Mouse (Mus musculus): ENCODE measurements around the gene Mtx3. TPM values are rescaled to one million over a fixed set of nuclear protein-coding genes. Genes with fewer than 3 reads are reported as not detected.
A peak's percentile ranks its signal among the peaks of the same experiment; 100 is the strongest.

Mtx3 gene
- polyA plus RNA-seq, 1 experiment from 2014 or later, result 4.8 TPM

DNA sequence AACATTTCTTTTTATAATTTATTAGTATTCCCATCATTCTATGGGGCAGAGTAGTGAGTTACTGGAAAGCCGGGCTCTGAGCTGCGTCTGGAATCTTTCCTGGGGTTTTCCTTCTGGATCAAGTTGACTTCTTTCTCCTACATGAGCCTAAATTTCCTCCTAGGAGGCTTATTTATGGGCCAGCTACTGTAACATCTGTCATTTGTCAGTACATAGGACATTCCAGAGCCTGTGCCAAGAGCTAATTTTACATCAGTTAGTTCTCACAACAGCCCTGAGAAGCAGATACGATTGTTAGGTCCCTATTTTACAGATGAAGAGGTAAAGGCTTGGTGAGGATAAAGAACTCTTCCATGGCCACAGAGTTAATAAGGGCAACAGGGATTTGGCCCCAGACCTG is 27.2 kb upstream of the Mtx3 start:
- H3K4me2 ChIP-seq (ENCODE audit: low read length), result peak overlapping the region; percentile 7; the same call in 1 of the 2 replicates
- peaks cover 3 to 26% of the 10 kb centered on the region in 2 experiments for H3K4me1 ChIP-seq (ENCODE audit: control insufficient read depth in 2 of 2, insufficient read depth in 2 of 2, low read length in 2 of 2)
- no peaks in the 10 kb centered on the region for H3K9me3 ChIP-seq (ENCODE audit: control insufficient read depth, low read length)
- H3K27me3 ChIP-seq (ENCODE audit: control insufficient read depth, insufficient read depth, low read length), result no peaks in the 10 kb centered on the region
- H3K4me3 ChIP-seq (ENCODE audit: control insufficient read depth in 1 of 2, insufficient read depth in 1 of 2, low read depth in 1 of 2, low read length in 2 of 2), result no peak overlapping the region
- WGBS, result 31% methylated on average over 3 of the region's 3 CpGs
- no peak overlapping the region for H3K9ac ChIP-seq (ENCODE audit: low read length)
- H3K36me3 ChIP-seq (ENCODE audit: control insufficient read depth, insufficient read depth, low read length), result no peaks in the 10 kb centered on the region
- no peak for ATAC-seq (ENCODE audit: insufficient number of reproducible peaks, insufficient read depth, low FRiP score, low read depth)
- peak overlapping the region in 1 of 2 experiments; percentile 67; a peak in 3 of 4 replicates for H3K27ac ChIP-seq (replicated peaks in 1 of 2; ENCODE audit: control insufficient read depth in 1 of 2, insufficient read depth in 1 of 2, low read depth in 2 of 2, low read length in 2 of 2)

DNA sequence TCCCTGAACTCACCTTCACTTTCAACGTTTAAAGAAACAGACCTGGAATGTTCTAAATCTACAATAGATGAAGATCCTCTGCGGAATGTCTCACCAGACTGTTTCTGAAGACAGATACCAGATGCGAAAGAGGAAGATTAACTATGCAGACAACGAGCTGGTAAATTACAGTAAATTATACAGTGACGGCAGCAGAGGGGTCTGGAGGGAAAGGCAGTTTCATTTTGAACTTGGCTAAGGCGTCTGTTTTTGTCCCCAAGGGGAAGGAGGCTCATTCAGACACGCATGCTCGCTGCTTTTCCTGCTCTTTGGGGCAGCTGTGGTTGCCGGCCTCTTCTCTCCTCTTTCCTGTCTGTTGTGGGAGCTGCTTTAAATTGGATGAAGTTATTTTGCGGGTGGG is 15.7 kb upstream of the Mtx3 start:
- Histone ChIP-seq H3K4me3 (ENCODE audit: control insufficient read depth in 1 of 2, insufficient read depth in 1 of 2, low read depth in 1 of 2, low read length in 2 of 2) (no peak overlapping the region), H3K36me3 (ENCODE audit: control insufficient read depth, insufficient read depth, low read length) (no peaks in the 10 kb centered on the region), H3K4me2 (ENCODE audit: low read length) (0 out of 2 replicates have a peak overlapping the region, but pooled peaks have one; percentile 3), H3K4me1 (ENCODE audit: control insufficient read depth in 2 of 2, insufficient read depth in 2 of 2, low read length in 2 of 2) (no peaks in the 10 kb centered on the region), H3K9me3 (ENCODE audit: control insufficient read depth, low read length) (no peaks in the 10 kb centered on the region), H3K27ac (replicated peaks in 1 of 2; ENCODE audit: control insufficient read depth in 1 of 2, insufficient read depth in 1 of 2, low read depth in 2 of 2, low read length in 2 of 2) (no peak overlapping the region), H3K27me3 (ENCODE audit: control insufficient read depth, insufficient read depth, low read length) (no peaks in the 10 kb centered on the region), H3K9ac (ENCODE audit: low read length) (no peak overlapping the region)
- no peak for ATAC-seq (ENCODE audit: insufficient number of reproducible peaks, insufficient read depth, low FRiP score, low read depth)
- 56% methylated on average over 10 of the region's 10 CpGs for WGBS

DNA sequence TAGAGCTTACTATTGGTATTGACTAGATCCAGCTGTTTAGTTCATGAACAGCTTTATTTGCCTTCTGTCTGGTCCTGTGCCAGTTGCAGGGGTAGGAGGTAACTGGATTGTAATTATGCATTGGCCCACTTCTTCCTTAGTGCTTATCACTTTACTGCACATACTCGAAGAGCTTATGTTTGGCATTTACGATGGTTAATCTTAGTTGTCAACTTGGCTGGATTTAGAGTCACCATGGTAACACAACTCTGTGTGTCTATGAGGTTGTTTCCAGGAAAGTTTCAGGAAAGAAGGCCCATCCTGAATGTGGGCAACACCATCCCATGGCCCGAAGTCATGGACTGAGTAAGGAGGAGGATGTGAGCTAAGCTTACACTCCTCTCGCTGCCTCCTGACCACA is 11.4 kb upstream of the Mtx3 start:
- Histone ChIP-seq H3K9ac (ENCODE audit: low read length) (no peak overlapping the region), H3K27ac (replicated peaks in 1 of 2; ENCODE audit: control insufficient read depth in 1 of 2, insufficient read depth in 1 of 2, low read depth in 2 of 2, low read length in 2 of 2) (no peak overlapping the region), H3K4me1 (ENCODE audit: control insufficient read depth in 2 of 2, insufficient read depth in 2 of 2, low read length in 2 of 2) (no peaks in the 10 kb centered on the region), H3K4me3 (ENCODE audit: control insufficient read depth in 1 of 2, insufficient read depth in 1 of 2, low read depth in 1 of 2, low read length in 2 of 2) (no peak overlapping the region), H3K4me2 (ENCODE audit: low read length) (no peak overlapping the region), H3K27me3 (ENCODE audit: control insufficient read depth, insufficient read depth, low read length) (no peaks in the 10 kb centered on the region), H3K36me3 (ENCODE audit: control insufficient read depth, insufficient read depth, low read length) (no peaks in the 10 kb centered on the region), H3K9me3 (ENCODE audit: control insufficient read depth, low read length) (no peaks in the 10 kb centered on the region)
- ATAC-seq (ENCODE audit: insufficient number of reproducible peaks, insufficient read depth, low FRiP score, low read depth), result no peak
- WGBS, result 75% methylated on average over 4 of the region's 4 CpGs

DNA sequence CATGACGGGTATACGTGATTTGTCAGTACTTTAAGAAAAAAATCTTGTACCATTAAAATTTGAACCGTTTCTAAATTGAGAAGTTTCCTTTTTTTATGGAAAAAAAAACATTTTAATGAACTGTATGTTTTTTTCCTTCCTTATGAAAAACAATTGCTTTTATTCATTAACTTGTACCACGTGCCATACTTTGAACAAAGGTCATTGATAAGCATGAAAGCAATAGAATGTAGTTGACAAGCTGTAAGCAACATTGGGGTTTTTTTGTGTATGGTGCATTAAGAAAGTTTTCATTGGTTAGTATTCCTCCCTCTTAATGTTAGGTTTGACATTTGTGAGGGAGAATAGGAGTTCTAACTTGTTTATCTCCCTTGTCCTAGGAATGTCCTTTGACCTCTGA is 1.9 kb downstream of the Mtx3 start:
- 86% methylated on average over 4 of the region's 4 CpGs for WGBS
- Histone ChIP-seq H3K9me3 (ENCODE audit: control insufficient read depth, low read length) (no peaks in the 10 kb centered on the region), H3K27me3 (ENCODE audit: control insufficient read depth, insufficient read depth, low read length) (no peaks in the 10 kb centered on the region), H3K9ac (ENCODE audit: low read length) (no peak overlapping the region), H3K4me3 (ENCODE audit: control insufficient read depth in 1 of 2, insufficient read depth in 1 of 2, low read depth in 1 of 2, low read length in 2 of 2) (no peak overlapping the region), H3K36me3 (ENCODE audit: control insufficient read depth, insufficient read depth, low read length) (peaks cover 47% of the 10 kb centered on the region), H3K27ac (replicated peaks in 1 of 2; ENCODE audit: control insufficient read depth in 1 of 2, insufficient read depth in 1 of 2, low read depth in 2 of 2, low read length in 2 of 2) (no peak overlapping the region), H3K4me2 (ENCODE audit: low read length) (no peak overlapping the region), H3K4me1 (ENCODE audit: control insufficient read depth in 2 of 2, insufficient read depth in 2 of 2, low read length in 2 of 2) (no peaks in the 10 kb centered on the region)
- ATAC-seq (ENCODE audit: insufficient number of reproducible peaks, insufficient read depth, low FRiP score, low read depth), result no peak

GRCm38 (mm10) chr13:92847336-92847735 is 2.8 kb downstream of the Mtx3 start:
- Histone ChIP-seq H3K4me1 (ENCODE audit: control insufficient read depth in 2 of 2, insufficient read depth in 2 of 2, low read length in 2 of 2) (no peaks in the 10 kb centered on the region), H3K4me3 (ENCODE audit: control insufficient read depth in 1 of 2, insufficient read depth in 1 of 2, low read depth in 1 of 2, low read length in 2 of 2) (no peak overlapping the region), H3K36me3 (ENCODE audit: control insufficient read depth, insufficient read depth, low read length) (peaks cover 56% of the 10 kb centered on the region), H3K4me2 (ENCODE audit: low read length) (no peak overlapping the region), H3K27ac (replicated peaks in 1 of 2; ENCODE audit: control insufficient read depth in 1 of 2, insufficient read depth in 1 of 2, low read depth in 2 of 2, low read length in 2 of 2) (no peak overlapping the region), H3K27me3 (ENCODE audit: control insufficient read depth, insufficient read depth, low read length) (no peaks in the 10 kb centered on the region), H3K9ac (ENCODE audit: low read length) (no peak overlapping the region), H3K9me3 (ENCODE audit: control insufficient read depth, low read length) (no peaks in the 10 kb centered on the region)
- 82% methylated on average over 7 of the region's 7 CpGs for WGBS
- no peak for ATAC-seq (ENCODE audit: insufficient number of reproducible peaks, insufficient read depth, low FRiP score, low read depth)

GRCm38 (mm10) chr13:92848002-92848401 is 3.4 kb downstream of the Mtx3 start:
- no peak for ATAC-seq (ENCODE audit: insufficient number of reproducible peaks, insufficient read depth, low FRiP score, low read depth)
- H3K9ac ChIP-seq (ENCODE audit: low read length), result no peak overlapping the region
- no peaks in the 10 kb centered on the region for H3K27me3 ChIP-seq (ENCODE audit: control insufficient read depth, insufficient read depth, low read length)
- H3K27ac ChIP-seq (replicated peaks in 1 of 2; ENCODE audit: control insufficient read depth in 1 of 2, insufficient read depth in 1 of 2, low read depth in 2 of 2, low read length in 2 of 2), result no peak overlapping the region
- WGBS, result 59% methylated on average over 5 of the region's 5 CpGs
- H3K4me3 ChIP-seq (ENCODE audit: control insufficient read depth in 1 of 2, insufficient read depth in 1 of 2, low read depth in 1 of 2, low read length in 2 of 2), result no peak overlapping the region
- no peak overlapping the region for H3K4me2 ChIP-seq (ENCODE audit: low read length)
- peaks cover 63% of the 10 kb centered on the region for H3K36me3 ChIP-seq (ENCODE audit: control insufficient read depth, insufficient read depth, low read length)
- no peaks in the 10 kb centered on the region for H3K4me1 ChIP-seq (ENCODE audit: control insufficient read depth in 2 of 2, insufficient read depth in 2 of 2, low read length in 2 of 2)
- H3K9me3 ChIP-seq (ENCODE audit: control insufficient read depth, low read length), result no peaks in the 10 kb centered on the region

DNA sequence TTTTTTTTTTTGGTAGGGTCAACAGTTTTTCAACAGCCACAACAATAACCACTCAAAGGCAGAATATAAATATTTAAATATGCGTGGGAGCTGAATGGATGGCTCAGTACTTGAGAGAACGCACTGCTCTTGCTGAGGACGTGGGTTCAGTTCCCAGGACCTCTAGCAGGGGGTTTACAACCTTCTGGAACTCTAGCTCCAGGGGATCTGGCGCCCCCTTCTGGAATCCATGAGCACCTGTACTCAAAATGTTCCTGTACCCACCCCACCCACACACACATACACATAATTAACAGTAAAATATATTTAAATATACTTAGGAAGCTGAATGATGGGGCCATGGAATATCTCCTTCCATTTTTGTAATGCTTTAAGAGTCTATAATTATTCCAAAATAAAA is 11.3 kb downstream of the Mtx3 start:
- no peak overlapping the region for H3K4me3 ChIP-seq (ENCODE audit: control insufficient read depth in 1 of 2, insufficient read depth in 1 of 2, low read depth in 1 of 2, low read length in 2 of 2)
- H3K9ac ChIP-seq (ENCODE audit: low read length), result no peak overlapping the region
- H3K4me1 ChIP-seq (ENCODE audit: control insufficient read depth in 2 of 2, insufficient read depth in 2 of 2, low read length in 2 of 2), result peaks cover 5 to 17% of the 10 kb centered on the region in 2 experiments
- H3K9me3 ChIP-seq (ENCODE audit: control insufficient read depth, low read length), result no peaks in the 10 kb centered on the region
- 71% methylated on average over 4 of the region's 4 CpGs for WGBS
- H3K4me2 ChIP-seq (ENCODE audit: low read length), result no peak overlapping the region
- no peak overlapping the region for H3K27ac ChIP-seq (replicated peaks in 1 of 2; ENCODE audit: control insufficient read depth in 1 of 2, insufficient read depth in 1 of 2, low read depth in 2 of 2, low read length in 2 of 2)
- peaks cover 49% of the 10 kb centered on the region for H3K36me3 ChIP-seq (ENCODE audit: control insufficient read depth, insufficient read depth, low read length)
- H3K27me3 ChIP-seq (ENCODE audit: control insufficient read depth, insufficient read depth, low read length), result no peaks in the 10 kb centered on the region
- ATAC-seq (ENCODE audit: insufficient number of reproducible peaks, insufficient read depth, low FRiP score, low read depth), result no peak

DNA sequence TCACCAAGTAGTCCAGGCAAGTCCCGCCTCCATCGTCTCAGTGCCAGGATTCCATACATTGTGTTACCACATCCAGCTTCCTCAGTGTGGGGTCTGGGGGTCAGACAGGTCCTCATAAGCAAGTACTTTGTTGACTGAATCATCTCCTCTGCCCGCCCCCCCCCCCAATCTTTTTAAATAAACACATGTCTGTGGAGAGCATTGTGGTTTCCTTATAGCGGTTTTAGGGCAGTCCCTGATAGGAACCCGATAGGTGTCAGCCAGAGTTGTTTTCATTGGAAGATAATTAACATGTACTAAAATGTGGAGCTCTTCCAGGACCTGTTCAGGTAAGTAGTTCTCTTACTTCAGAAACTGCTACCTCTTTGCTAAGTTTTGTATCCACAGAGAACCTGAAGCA is 14.2 kb downstream of the Mtx3 start:
- peaks cover 20% of the 10 kb centered on the region for H3K36me3 ChIP-seq (ENCODE audit: control insufficient read depth, insufficient read depth, low read length)
- no peaks in the 10 kb centered on the region for H3K27me3 ChIP-seq (ENCODE audit: control insufficient read depth, insufficient read depth, low read length)
- peaks cover 8 to 23% of the 10 kb centered on the region in 2 experiments for H3K4me1 ChIP-seq (ENCODE audit: control insufficient read depth in 2 of 2, insufficient read depth in 2 of 2, low read length in 2 of 2)
- no peak overlapping the region for H3K27ac ChIP-seq (replicated peaks in 1 of 2; ENCODE audit: control insufficient read depth in 1 of 2, insufficient read depth in 1 of 2, low read depth in 2 of 2, low read length in 2 of 2)
- H3K4me3 ChIP-seq (ENCODE audit: control insufficient read depth in 1 of 2, insufficient read depth in 1 of 2, low read depth in 1 of 2, low read length in 2 of 2), result no peak overlapping the region
- no peak for ATAC-seq (ENCODE audit: insufficient number of reproducible peaks, insufficient read depth, low FRiP score, low read depth)
- H3K9me3 ChIP-seq (ENCODE audit: control insufficient read depth, low read length), result no peaks in the 10 kb centered on the region
- no peak overlapping the region for H3K9ac ChIP-seq (ENCODE audit: low read length)
- WGBS, result 83% methylated on average over 5 of the region's 5 CpGs
- no peak overlapping the region for H3K4me2 ChIP-seq (ENCODE audit: low read length)

Data from heart, embryonic 14.5 days (tissue).